In the genomic region with DNA sequence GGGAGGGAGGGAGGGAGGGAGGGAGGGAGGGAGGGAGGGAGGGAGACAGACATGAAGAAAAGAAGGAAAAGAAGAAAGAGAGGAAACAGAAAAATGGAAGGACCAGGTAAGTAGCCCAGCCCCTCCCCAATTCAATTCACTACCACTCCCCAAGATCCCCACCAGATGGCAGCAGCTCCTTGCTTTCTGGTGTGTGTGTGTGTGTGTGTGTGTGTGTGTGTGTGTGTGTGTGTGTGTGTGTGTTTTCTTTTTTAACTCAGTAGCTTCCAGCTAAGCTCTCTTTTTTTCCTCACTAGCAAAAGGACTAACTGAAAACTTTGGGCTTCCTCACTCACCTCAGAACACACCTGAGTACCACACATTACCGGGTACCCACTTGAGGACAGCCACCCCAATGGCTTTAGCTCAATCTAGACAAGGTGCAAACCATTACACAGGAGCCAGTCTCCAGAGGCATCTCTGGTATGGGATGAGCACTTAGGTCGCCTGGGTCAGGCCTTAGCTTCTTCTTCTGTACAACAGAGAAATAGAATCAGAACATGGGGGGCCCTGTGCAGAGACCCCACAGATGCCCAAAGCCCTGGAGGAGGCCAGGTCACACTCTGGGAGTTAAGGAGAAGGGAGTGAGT, we compare ENCODE assay signal across 7 mouse cellular contexts.
DNase-seq lines count a peak whose midpoint lies in the region; ATAC-seq and TF ChIP-seq lines count a peak whose summit lies in the region.

No protein-coding gene starts in this region.

- no peak for TF ChIP-seq POLR2A in bone marrow, adult 2 months (IDR thresholded peaks at IDR 0.05; ENCODE audit: borderline replicate concordance, control insufficient read depth, low read depth, low read length)

- H3K27ac ChIP-seq in bone marrow, adult 2 months (ENCODE audit: control insufficient read depth, insufficient read depth, low read depth, low read length, poor library complexity) = no peak overlapping the region
- no peak overlapping the region for H3K27ac ChIP-seq in midbrain, embryonic 11.5 days (ENCODE audit: low read depth, low read length)

- no peaks in the 10 kb centered on the region for H3K27me3 ChIP-seq in C2C12 (ENCODE audit: control insufficient read depth, insufficient read depth, insufficient read length)
- H3K27me3 ChIP-seq in midbrain, embryonic 11.5 days (ENCODE audit: control insufficient read depth, insufficient read depth, low read length) = no peaks in the 10 kb centered on the region

- no peaks in the 10 kb centered on the region for H3K79me2 ChIP-seq in C2C12 (ENCODE audit: control insufficient read depth, insufficient read depth)

- no peaks in the 10 kb centered on the region for H3K36me3 ChIP-seq in C2C12 (ENCODE audit: control insufficient read depth, insufficient read depth)
- H3K36me3 ChIP-seq in midbrain, embryonic 11.5 days (ENCODE audit: control insufficient read depth, insufficient read depth, low read length) = no peaks in the 10 kb centered on the region

- TF ChIP-seq CTCF in C2C12 (IDR thresholded peaks at IDR 0.05; ENCODE audit: control insufficient read depth, insufficient read depth, insufficient read length) = peak; percentile 28
- peak; percentile 43; the same call in 1 of the 2 replicates for TF ChIP-seq CTCF in bone marrow, adult 2 months (IDR thresholded peaks at IDR 0.05; ENCODE audit: control insufficient read depth, insufficient read depth, low read length)

- no peaks in the 10 kb centered on the region for H3K79me3 ChIP-seq in C2C12 (ENCODE audit: low read depth)

- H3K9ac ChIP-seq in midbrain, embryonic 11.5 days (ENCODE audit: low read length) = no peak overlapping the region

- ATAC-seq in midbrain, embryonic 11.5 days (ENCODE audit: low FRiP score) = 0 out of 2 replicates have a peak, but pooled peaks have one; percentile 35

- no peaks in the 10 kb centered on the region for H3K9me3 ChIP-seq in midbrain, embryonic 11.5 days (ENCODE audit: control insufficient read depth, low read length)

- no peak overlapping the region for H3ac ChIP-seq in C2C12 (ENCODE audit: control insufficient read depth, insufficient read length, low read depth)

- H3K4me1 ChIP-seq in bone marrow, adult 2 months (ENCODE audit: control insufficient read depth, insufficient read depth, low read length) = peaks cover 1% of the 10 kb centered on the region; the same call in 1 of the 2 replicates
- H3K4me1 ChIP-seq in midbrain, embryonic 11.5 days (ENCODE audit: control insufficient read depth, insufficient read depth, low read length) = no peaks in the 10 kb centered on the region

- no peak overlapping the region for H3K4me2 ChIP-seq in midbrain, embryonic 11.5 days

- WGBS in bone marrow, adult 2 months = 50% methylated on average over 2 of the region's 2 CpGs
- WGBS in midbrain, embryonic 11.5 days = 62% methylated on average over 2 of the region's 2 CpGs

- DNase-seq in 416B (ENCODE audit: low read depth) = peak; percentile 59
- peak; percentile 48 to 54 for DNase-seq in frontal cortex, postnatal 25 days (ENCODE audit: low spot score in 2 of 2)
- DNase-seq in layer of hippocampus, postnatal 10 days (ENCODE audit: low spot score in 2 of 2) = peak; percentile 70 to 78
- DNase-seq in midbrain, embryonic 11.5 days (ENCODE audit: low spot score, missing footprints) = peak; percentile 86
- DNase-seq in right cerebral cortex, postnatal 4 days = peak; percentile 74

- no peak overlapping the region for H3K4me3 ChIP-seq in C2C12 (ENCODE audit: insufficient read depth, poor library complexity, severe bottlenecking)
- no peak overlapping the region for H3K4me3 ChIP-seq in bone marrow, adult 2 months (replicated peaks; ENCODE audit: control insufficient read depth, low read depth, low read length)
- no peak overlapping the region for H3K4me3 ChIP-seq in midbrain, embryonic 11.5 days (ENCODE audit: low read depth, low read length)

TF ChIP-seq in C2C12, 6 proteins besides CTCF, POLR2A, EP300 and RAD21:
- TF ChIP-seq MYOD1 (IDR thresholded peaks at IDR 0.05; ENCODE audit: control insufficient read depth, insufficient read length, low read depth) = no peak
